Mouse (Mus musculus) thymus, adult 2 months (tissue): Measurements from ENCODE around the gene Epha1.

Source experiments
- CTCF ChIP-seq: fragments of 200-500 bp; IDR thresholded peaks from 2 replicates; pipeline ENCODE4 v1.5.1; 2012; ENCODE audit warnings: mild to moderate bottlenecking, control low read depth, low read length, moderate library complexity, borderline replicate concordance; ENCODE audit not compliant: control insufficient read depth, poor library complexity, insufficient read depth; ENCODE audit errors: extremely low read depth
- POLR2A ChIP-seq: fragments of 200-500 bp; IDR thresholded peaks from 2 replicates; pipeline ENCODE4 v1.6.1; 2012; ENCODE audit warnings: mild to moderate bottlenecking, low read length, control low read depth, moderate library complexity; ENCODE audit not compliant: control insufficient read depth, poor library complexity, insufficient read depth; ENCODE audit errors: extremely low read depth

DNA sequence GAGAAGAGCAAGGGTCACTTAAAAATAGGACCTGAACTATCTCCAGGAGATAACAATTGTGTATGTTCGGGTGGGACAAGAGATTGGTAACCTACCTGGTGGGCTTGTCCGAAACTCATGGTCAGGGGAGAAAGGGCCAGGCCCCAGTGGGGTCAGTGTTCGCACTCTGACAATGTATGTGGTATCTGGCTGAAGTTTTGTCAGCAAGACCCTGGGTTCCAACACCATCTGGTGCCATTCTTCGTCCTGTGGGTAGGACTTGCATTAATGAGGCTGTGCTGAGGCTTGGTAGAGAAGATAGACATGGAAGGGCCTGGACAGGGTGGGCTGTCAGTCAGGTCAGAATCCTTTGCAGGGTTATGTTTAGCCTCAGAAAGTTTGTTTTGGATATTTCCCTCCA lies 9.0 kb downstream of the Epha1 start:
- TF ChIP-seq CTCF (no peak), POLR2A (no peak)
